Mouse (Mus musculus) embryo, embryonic 10.5 days (tissue): Measurements from ENCODE around the gene Otogl.

Source experiments
- DNase-seq: peaks from one replicate; pipeline ENCODE4 v3.0.0-alpha.2; 2015; ENCODE audit warnings: low spot score

Gene Otogl

DNA sequence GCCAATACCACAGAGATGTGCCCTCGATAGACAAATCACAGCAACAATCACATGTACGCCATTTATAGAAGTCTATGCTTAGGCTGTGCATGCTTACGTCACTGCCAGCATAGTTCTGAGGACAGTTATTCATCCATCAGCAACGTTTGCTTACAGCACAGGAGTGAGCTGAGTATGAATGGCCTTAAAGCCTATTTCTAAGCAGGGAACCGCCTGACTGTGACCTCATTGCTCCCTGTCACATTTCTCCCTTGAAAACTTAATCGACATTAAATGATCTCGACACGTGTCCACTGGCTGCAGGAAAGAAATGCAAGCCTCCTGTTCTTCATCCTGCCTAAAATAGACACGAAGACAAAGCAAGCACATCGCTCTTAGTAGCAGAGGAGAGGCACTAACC is 5.5 kb downstream of the Otogl start:
- DNase-seq: no peak

- no peak for DNase-seq
Measured at GRCm38 (mm10) chr10:107905274-107906034, 6.5 kb downstream of the Otogl start.

DNA sequence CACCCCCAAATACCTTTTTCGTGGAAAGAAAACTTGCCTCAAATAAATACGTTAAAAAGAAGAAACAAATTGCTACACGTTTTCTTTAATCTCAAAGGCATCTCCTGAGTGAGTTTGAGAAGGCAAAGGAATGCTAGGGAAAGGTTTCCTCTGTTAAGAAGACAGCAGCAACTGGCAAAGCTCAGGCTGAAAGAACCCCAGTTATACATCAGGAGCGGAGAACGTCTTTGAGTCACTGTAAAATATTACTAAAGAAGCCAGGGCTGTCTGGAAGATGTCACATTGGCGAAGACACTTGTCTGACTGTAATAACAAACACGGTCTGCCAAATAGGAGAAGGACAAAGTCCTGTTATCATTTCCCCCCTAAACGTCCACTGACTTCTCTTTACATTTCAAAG is 10.0 kb downstream of the Otogl start:
- DNase-seq: no peak

GRCm38 (mm10) chr10:107901204-107901879 is 10.6 kb downstream of the Otogl start:
- peak; percentile 19 for DNase-seq

DNA sequence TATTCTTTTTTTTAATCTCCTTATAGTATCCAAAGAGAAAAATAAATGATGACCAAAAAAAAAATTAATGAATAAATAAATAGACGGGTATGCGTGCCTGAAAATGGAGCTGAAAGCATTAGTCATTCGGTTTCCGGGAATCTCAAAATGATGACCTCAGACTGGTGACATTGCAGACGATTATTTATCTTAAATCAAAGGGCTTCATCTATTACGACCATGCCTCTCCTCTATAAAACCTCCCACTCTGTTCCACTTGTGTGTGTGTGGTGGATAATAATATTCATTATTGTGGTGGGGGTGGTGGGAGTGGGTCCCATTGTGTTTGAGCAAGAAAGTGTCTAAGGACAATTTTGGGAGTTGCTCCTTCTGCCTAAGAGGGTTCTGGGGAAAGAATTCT is 12.0 kb downstream of the Otogl start:
- DNase-seq: no peak

- no peak for DNase-seq
Measured at GRCm38 (mm10) chr10:107896158-107896557, 15.8 kb downstream of the Otogl start.

DNA sequence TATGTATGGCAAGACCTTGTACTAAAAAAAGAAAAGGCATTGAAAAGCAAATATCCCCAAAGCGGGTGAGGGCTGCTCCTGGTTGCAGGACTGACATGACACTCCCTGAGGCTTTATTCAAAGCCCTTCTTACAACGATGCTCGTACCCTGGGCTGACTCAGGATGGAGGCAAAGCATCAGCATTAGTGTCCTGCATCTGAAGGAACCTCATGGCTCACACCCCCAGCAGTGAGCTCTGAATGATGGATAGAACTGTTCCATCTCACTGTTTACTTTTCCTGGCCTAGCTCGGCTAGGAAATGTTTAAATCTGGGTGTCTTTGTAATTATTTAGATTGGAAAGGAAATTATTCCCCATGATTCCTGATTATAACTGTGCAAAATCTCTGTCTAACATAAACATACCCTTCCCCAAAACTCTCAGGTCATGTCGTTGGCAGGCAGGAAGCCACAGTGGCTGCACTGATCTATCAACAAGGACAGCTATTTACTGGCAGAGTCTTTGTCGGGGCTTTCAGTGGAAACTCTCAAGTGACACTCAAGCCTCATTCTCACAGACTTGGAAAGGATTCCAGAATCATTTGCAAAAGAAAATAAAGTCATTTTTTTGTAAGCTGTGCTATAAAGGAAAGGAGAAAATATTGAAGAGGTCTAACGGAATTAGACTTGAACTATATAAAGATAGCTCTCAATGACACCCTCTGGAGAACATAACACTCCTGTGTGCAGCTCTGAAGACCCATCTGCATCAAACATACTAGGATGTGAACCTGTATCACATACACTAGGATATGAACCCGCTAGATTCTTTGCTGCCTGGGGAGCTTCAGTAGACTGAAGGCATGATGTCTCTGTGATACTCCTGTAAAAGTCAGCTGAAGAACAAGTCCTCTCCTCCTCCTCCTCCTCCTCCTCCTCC is 17.0 kb downstream of the Otogl start:
- DNase-seq: no peak

DNA sequence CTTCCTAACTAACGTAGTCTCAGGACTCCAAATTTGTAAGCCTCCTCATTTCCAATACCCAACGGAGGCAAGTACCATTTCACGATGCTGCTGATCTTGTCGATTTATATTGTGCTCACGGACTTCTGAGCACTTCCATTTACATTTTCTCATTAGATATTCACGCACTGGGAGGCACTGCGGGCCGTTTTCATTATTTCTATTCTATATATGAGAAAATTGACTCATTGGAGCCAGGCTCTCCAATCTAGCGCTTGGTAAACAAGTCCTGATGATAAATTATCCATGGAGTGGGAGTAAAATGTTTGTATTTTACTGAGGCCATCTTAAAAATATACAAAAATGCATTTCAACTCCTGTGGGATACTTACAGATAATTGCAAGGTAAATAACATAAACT is 21.5 kb downstream of the Otogl start:
- DNase-seq: no peak

DNA sequence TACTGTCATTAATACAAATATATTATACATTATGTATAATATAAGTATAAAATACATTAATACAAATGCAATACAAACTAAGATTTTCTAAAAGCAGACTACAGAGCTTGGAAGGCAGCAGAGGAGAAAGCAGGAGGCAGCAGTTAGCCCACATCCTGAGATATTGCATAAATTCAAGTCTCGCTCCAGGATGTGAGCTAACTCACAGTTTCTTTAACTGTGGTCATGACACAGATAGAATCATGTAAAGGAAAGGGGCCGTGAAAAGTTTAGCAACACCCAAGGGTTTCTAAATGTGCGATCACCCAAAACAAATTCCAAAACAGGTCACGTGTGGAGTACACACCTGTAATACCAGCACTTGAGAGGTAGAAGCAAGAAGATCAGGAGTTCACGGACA is 39.4 kb downstream of the Otogl start:
- DNase-seq: no peak

GRCm38 (mm10) chr10:107872109-107872508 is 39.8 kb downstream of the Otogl start:
- no peak for DNase-seq

DNA sequence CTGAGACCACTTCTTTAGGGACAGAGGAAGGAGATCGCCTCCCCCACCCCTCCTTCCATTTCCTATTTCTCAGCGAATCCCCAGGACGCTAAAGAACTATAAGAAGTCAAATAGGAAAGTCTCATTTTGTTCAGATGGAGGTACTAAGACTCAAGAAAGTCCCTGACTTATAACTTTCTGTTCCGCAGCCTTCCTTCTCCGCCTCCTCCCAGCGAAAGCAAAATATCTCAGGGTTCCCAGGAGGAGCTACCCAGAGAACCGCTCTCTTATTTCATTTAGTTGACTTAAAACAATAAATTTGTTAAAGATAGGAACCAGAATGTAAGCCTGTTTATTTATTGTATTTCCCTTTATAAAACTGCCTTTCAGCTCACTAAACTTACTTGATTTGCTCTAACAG is 41.4 kb downstream of the Otogl start:
- DNase-seq: no peak

- no peak for DNase-seq
Measured at GRCm38 (mm10) chr10:107868904-107869303, 43.0 kb downstream of the Otogl start.

GRCm38 (mm10) chr10:107867414-107867813 is 44.5 kb downstream of the Otogl start:
- DNase-seq: no peak

- no peak for DNase-seq
Measured at GRCm38 (mm10) chr10:107860235-107860917, 51.6 kb downstream of the Otogl start.

GRCm38 (mm10) chr10:107859220-107859619 is 52.7 kb downstream of the Otogl start:
- DNase-seq: no peak

- peak; percentile 75 for DNase-seq
Measured at GRCm38 (mm10) chr10:107858684-107859083, 53.2 kb downstream of the Otogl start.

- DNase-seq: no peak
Measured at GRCm38 (mm10) chr10:107844906-107845305, 67.0 kb downstream of the Otogl start.

GRCm38 (mm10) chr10:107834452-107835239 is 77.3 kb downstream of the Otogl start:
- DNase-seq: no peak

DNA sequence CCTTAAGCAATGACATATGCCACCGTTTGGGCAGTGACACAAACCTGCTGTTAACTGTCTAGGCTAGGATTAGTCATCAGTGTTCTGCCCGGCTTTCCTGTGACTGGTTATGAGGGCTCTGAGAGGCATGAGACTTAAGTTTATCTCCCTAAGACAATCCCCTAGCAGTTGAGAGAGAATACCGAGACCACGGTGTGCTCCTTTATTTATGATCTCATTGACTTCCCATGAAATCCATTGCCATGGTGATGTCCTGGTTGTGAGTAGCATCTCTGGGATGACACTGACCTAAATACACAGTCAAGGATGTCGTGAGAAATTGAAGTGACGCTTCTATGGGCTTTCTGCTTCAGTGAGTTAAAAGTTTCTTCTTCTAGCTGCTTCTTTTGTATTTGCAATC is 82.8 kb downstream of the Otogl start:
- no peak for DNase-seq

DNA sequence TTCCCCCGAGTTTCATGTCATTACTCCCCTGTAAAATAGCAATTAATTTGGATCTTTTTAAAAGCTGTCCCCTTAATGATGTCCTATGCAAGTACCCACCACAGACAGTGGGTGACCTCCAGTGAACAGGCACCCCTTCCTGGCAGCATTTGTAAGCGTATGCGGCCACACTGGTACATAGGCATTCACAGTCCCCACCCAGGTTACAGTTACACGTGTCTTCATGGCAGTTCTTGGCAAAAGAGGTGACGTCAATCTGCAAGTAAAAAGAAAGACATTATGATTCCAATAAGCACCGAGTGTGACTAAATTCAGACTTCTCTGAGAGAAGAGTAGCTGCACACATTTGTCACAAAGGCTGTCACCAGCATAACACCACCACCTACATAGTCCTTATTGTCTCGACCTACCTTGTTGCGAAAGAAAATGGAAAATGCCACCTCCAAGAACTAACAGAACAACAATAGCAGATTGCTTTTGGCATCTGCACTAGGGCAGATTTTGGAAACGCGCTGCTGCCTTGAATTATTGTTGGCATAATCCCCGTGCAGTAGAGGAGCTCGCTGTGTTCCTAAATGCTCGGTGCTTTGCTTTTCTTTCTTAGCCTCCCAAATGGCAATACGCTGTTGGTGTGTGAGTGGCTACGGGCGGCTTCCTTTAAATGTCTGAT is 98.0 kb downstream of the Otogl start:
- DNase-seq: no peak
